Mouse (Mus musculus) small intestine, adult 2 months (tissue): ENCODE data around the gene Atp2b1.

ENCODE experiments used
- CTCF ChIP-seq: fragments of 200-500 bp; IDR thresholded peaks from 2 replicates; pipeline ENCODE4 v1.5.1; 2012; ENCODE audit warnings: low read depth, mild to moderate bottlenecking, control low read depth, inconsistent platforms, low read length, moderate library complexity, mixed read lengths; ENCODE audit not compliant: insufficient replicate concordance, insufficient read length; ENCODE audit errors: extremely low read depth
- POLR2A ChIP-seq: fragments of 200-500 bp; IDR thresholded peaks from 2 replicates; pipeline ENCODE4 v1.6.1; 2012; ENCODE audit warnings: low read depth, mild to moderate bottlenecking, control low read depth, inconsistent platforms, low read length, moderate library complexity

DNA sequence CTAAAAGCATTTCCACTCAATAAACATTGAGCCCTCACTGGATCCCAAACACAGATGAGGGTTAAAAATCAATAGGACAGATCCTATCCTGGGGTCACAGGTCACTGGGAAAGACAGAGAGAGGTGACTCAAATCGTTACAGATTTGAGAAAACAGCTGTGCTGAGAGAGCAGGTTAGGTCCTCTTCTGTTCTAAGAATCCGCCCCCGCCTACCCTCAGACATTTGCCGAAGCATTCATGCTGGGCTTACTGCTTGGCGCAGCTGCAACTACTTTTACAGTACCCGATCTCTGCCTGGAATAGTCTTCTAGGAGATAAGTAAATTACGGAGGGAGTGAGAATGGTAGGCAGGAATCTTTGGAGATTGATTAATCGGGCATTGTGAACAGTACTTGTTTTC is 47.9 kb downstream of the Atp2b1 start:
- TF ChIP-seq POLR2A, result no peak
- TF ChIP-seq CTCF, result no peak
